Mouse (Mus musculus) brain, embryonic 14.5 days (tissue): ENCODE measurements at regions not wholly inside any gene's neighbourhood (a gene's known extent, or its start where the extent isn't known, plus 50 kb on each side); places are given as distances from the start of the nearest gene placed in this dataset.

Experiments used
- DNase-seq: peaks from one replicate; pipeline ENCODE4 v3.0.0-alpha.2; 2011; ENCODE audit warnings: low read depth
- CTCF ChIP-seq: fragments of 200-500 bp; IDR thresholded peaks from 2 replicates; pipeline ENCODE4 v1.5.1; 2012; ENCODE audit warnings: inconsistent platforms, mild to moderate bottlenecking, moderate library complexity, borderline replicate concordance; ENCODE audit not compliant: insufficient read depth, insufficient read length; ENCODE audit errors: extremely low read depth
- POLR2A ChIP-seq: fragments of 200-500 bp; IDR thresholded peaks from 2 replicates; pipeline ENCODE4 v1.6.1; 2012; ENCODE audit warnings: mild to moderate bottlenecking, inconsistent platforms, borderline replicate concordance; ENCODE audit not compliant: poor library complexity, insufficient read depth, insufficient read length, severe bottlenecking; ENCODE audit errors: extremely low read depth

GRCm38 (mm10) chr7:50924102-50925011, 325.4 kb downstream of the 4933405O20Rik start:
- TF ChIP-seq CTCF (no peak), POLR2A (no peak)
- DNase-seq, result peak; percentile 78

- TF ChIP-seq POLR2A, result no peak
- peak; percentile 21 for DNase-seq
Observed at GRCm38 (mm10) chr7:50925012-50925398, 326.0 kb downstream of the 4933405O20Rik start.
